Mouse (Mus musculus) kidney, postnatal 0 days (tissue): ENCODE measurements at regions not wholly inside any gene's neighbourhood (a gene's known extent, or its start where the extent isn't known, plus 50 kb on each side); places are given as distances from the start of the nearest gene placed in this dataset.

Experiments used
- ATAC-seq: fragments of 200-750 bp; cut with Nextera tagmentation; replicated peaks from 2 replicates; pipeline ENCODE4 v1.8.0; 2017; ENCODE audit warnings: low read depth, moderate number of reproducible peaks, moderate TSS enrichment, moderate library complexity; ENCODE audit not compliant: low FRiP score
- DNase-seq: peaks from one replicate; pipeline ENCODE4 v3.0.0-alpha.2; 2016; ENCODE audit warnings: low spot score
- H3K27ac ChIP-seq: fragments of 300-500 bp; sonication (generic); 2 replicates; pipeline ENCODE4 v1.5.1; 2014; ENCODE audit warnings: mild to moderate bottlenecking
- H3K27me3 ChIP-seq: fragments of 300-500 bp; sonication (generic); 2 replicates; pipeline ENCODE4 v1.6.1; 2014; ENCODE audit warnings: low read length, mixed read lengths; ENCODE audit not compliant: insufficient read depth
- H3K36me3 ChIP-seq: fragments of 300-500 bp; sonication (generic); 2 replicates; pipeline ENCODE4 v1.6.1; 2014; ENCODE audit warnings: low read length, mixed read lengths; ENCODE audit not compliant: insufficient read depth
- H3K4me1 ChIP-seq: fragments of 300-500 bp; sonication (generic); replicated peaks from 2 replicates; pipeline ENCODE4 v1.6.1; 2014; ENCODE audit warnings: antibody characterized with exemption, low read length, mixed read lengths; ENCODE audit not compliant: insufficient read depth
- H3K4me2 ChIP-seq: fragments of 300-500 bp; sonication (generic); 2 replicates; pipeline ENCODE4 v1.6.1; 2014; ENCODE audit warnings: mild to moderate bottlenecking, low read length, moderate library complexity, mixed read lengths
- H3K4me3 ChIP-seq: fragments of 300-500 bp; sonication (generic); replicated peaks from 2 replicates; pipeline ENCODE4 v1.5.1; 2014; ENCODE audit warnings: low read depth, low read length
- H3K9ac ChIP-seq: fragments of 300-500 bp; sonication (generic); 2 replicates; pipeline ENCODE4 v1.6.1; 2014; ENCODE audit warnings: low read depth, low read length
- H3K9me3 ChIP-seq: fragments of 300-500 bp; sonication (generic); replicated peaks from 2 replicates; pipeline ENCODE4 v1.6.1; 2016; ENCODE audit warnings: low read length, inconsistent platforms, mixed read lengths
- CTCF ChIP-seq: IDR thresholded peaks from 2 replicates; pipeline ENCODE4 v1.5.1; 2016; ENCODE audit warnings: antibody characterized with exemption, low read depth, mild to moderate bottlenecking, moderate library complexity
- WGBS: fragments of 180-500 bp; shearing (Covaris S2); extraction: QIAGEN DNeasy Blood & Tissue Kit; methylation state at CpG from one replicate; pipeline ENCODE4 v1.1.7; 2014; 5-methylcytosine and 5-hydroxymethylcytosine counted together

DNA sequence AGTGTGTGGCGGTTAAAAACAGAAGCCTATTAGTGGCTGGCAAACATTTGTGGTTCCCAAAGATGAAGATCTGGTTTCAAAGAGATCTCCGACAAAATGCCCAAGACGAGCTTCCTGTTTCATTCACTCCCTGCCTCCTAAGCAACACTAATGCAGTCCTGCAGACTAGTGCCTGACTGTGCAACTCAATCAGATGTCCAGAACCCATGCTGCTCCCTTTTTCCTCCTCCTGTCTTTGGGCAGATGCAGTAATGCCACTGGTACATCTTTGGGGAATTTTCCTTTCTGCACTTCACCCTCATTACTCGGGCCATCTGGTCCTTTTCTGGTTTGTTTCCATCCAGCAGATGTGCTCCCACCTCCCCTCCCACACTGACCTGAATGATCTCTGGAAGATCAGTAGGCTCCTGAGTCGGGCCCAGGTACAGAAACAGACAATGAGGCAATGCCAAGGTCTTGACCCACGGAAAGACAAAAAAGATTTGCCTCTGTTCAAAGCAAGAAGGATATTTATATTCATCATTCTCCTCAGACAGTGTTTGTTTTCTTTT, 771.0 kb downstream of the Mat2b start:
- H3K27ac ChIP-seq = no peak overlapping the region
- DNase-seq (no peak), ATAC-seq (no peak)
- no peak for TF ChIP-seq CTCF
- H3K9me3 ChIP-seq = no peaks in the 10 kb centered on the region
- no peaks in the 10 kb centered on the region for H3K27me3 ChIP-seq
- no peak overlapping the region for H3K4me3 ChIP-seq
- WGBS = 24% methylated on average over 6 of the region's 6 CpGs
- no peaks in the 10 kb centered on the region for H3K36me3 ChIP-seq
- no peak overlapping the region for H3K9ac ChIP-seq
- H3K4me1 ChIP-seq = no peaks in the 10 kb centered on the region
- H3K4me2 ChIP-seq = no peak overlapping the region

DNA sequence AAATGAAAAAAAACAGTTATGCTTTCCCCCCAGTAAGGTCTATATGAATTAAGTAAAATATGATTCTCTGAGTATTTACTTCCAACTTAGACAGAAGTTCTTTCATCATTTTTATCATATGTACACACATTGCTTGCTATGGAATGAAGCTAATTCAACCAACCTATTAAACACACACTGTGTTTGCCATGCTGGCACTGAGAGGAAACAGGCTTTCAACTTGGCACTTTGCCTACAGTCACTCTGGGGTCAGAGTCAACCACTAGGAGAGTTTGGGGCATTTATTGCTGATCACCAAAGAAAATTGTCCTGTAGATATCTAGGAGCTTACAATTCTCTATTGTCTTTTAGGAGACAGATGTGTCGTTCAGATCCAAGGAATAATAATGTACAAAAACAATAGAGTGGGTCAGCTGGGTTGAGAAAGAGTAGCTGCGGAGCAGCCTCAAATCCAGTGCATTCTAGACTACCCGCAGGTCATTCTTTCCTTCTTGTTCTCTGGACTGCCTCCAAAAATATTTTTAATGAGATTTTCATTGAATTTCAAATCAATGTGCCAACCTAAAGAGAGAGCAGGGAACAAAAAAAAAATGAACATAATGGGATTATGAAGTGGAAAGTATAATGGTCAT, 777.2 kb downstream of the Mat2b start:
- H3K4me1 ChIP-seq = no peaks in the 10 kb centered on the region
- ATAC-seq = no peak
- TF ChIP-seq CTCF = no peak
- WGBS = 67% methylated on average over 3 of the region's 3 CpGs
- no peak overlapping the region for H3K9ac ChIP-seq
- no peak overlapping the region for H3K27ac ChIP-seq
- no peak overlapping the region for H3K4me2 ChIP-seq
- H3K9me3 ChIP-seq = no peaks in the 10 kb centered on the region
- H3K27me3 ChIP-seq = no peaks in the 10 kb centered on the region
- no peaks in the 10 kb centered on the region for H3K36me3 ChIP-seq
- H3K4me3 ChIP-seq = no peak overlapping the region
- DNase-seq = no peak

DNA sequence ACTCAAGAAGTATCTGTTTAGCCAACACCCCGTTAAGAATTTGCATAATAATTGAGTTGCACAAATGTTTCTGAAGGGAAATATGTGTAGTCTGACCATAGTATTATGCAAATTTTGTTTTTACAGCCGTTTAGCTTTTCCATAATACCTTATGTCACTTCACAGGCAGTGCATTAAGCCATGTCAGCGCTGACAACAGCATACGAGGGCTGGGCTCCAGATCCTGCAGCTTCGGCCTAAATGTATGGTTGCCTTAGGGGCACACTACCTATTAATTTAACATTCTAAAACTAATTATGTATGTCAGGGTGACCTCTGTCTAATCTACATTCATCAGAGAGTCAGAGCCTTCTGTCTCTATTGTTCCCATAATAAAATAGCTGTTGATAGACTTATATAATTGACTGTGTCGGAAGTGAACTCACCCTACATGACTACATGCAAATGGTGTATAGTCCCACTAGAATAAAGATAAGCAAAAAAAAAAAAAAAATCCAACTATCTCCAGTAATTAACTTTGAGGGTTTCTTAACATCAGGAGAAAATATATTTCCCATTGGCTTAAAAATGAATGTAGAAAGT, 795.3 kb downstream of the Mat2b start:
- no peak for ATAC-seq
- WGBS = 77% methylated on average over 6 of the region's 6 CpGs

DNA sequence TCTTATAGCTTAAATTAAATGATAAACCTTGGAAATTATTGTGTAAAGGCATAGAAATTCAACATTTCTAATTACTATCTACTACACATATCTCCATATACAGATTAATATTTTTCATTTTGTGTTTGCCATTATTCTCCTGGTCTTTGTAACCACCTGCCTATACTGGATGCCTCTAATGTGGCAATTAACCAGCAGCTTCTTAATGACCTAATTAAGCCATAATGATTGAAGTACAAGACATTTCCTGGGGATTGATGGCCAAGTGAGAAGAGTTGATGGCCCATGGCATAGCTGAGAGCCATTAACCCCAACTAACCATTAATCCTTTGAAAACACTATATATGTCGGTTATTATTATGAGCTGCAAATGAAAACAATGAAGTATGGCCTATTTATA, 811.7 kb downstream of the Mat2b start:
- WGBS = 74% methylated on average over 1 of the region's 1 CpGs
- Histone ChIP-seq H3K4me2 (no peak overlapping the region), H3K9ac (no peak overlapping the region), H3K27me3 (no peaks in the 10 kb centered on the region), H3K4me1 (no peaks in the 10 kb centered on the region), H3K27ac (no peak overlapping the region), H3K36me3 (no peaks in the 10 kb centered on the region), H3K9me3 (no peaks in the 10 kb centered on the region), H3K4me3 (no peak overlapping the region)
- no peak for TF ChIP-seq CTCF
- no peak for DNase-seq
- ATAC-seq = no peak

More for the DNA sequence above, 795.3 kb downstream of the Mat2b start:
- Histone ChIP-seq H3K27ac (no peak overlapping the region), H3K36me3 (no peaks in the 10 kb centered on the region), H3K9ac (no peak overlapping the region), H3K9me3 (no peaks in the 10 kb centered on the region), H3K4me1 (no peaks in the 10 kb centered on the region), H3K27me3 (no peaks in the 10 kb centered on the region), H3K4me3 (no peak overlapping the region), H3K4me2 (no peak overlapping the region)
- TF ChIP-seq CTCF = no peak
- DNase-seq = no peak

DNA sequence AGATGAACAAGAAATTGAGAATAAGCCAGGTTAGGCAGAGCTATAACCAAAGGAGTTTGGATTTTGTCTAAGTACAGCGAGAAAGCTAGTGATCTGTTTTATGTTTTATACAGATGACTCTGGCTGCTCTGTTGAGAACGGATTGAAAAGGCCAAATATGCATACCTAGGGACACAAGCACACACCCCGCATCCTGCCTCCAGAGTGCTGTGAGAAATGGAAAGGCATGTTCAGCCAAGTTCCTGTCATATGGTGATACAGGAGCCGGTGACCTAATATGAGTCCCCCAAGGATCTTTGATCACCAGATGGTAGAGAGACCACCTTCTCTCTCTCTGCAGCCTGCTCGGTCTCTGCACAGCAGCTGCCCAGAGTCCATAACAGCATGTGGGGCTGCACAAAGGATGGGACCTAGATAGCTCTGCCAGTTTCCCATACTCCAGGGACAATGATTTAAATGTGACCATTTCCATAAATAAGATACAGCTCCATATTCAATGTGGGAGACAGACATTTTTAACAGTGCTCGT, 826.5 kb downstream of the Mat2b start:
- Histone ChIP-seq H3K36me3 (no peaks in the 10 kb centered on the region), H3K4me2 (no peak overlapping the region), H3K4me3 (no peak overlapping the region), H3K9me3 (no peaks in the 10 kb centered on the region), H3K9ac (no peak overlapping the region), H3K27me3 (no peaks in the 10 kb centered on the region), H3K27ac (no peak overlapping the region), H3K4me1 (no peaks in the 10 kb centered on the region)
- 69% methylated on average over 6 of the region's 6 CpGs for WGBS
- DNase-seq = no peak
- no peak for TF ChIP-seq CTCF
- ATAC-seq = no peak
